Mouse (Mus musculus): ENCODE results near the gene Blvrb. TPM values are rescaled to one million over a fixed set of nuclear protein-coding genes. Genes with fewer than 3 reads are reported as not detected.

The Blvrb gene
- polyA plus RNA-seq, 1 experiment = 8.5 TPM

DNA sequence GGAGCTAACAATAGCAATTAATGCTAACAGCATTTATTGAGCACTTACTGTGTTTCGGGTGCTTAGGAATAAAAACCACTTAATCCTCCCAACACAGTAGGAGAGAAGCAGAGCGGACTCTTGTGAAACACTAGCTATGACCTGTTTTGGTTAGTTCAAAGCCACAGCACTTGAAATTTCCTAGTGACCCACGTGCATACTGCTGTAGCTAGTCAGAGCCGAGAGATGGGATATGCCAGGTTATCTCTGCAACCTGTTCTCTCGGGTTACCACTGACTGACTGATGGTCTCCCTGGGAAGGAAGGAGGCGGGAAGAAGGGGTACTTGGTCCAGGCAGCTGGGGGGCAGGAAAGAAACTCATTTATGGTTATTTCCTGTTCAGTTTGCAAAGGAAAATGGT is 12.7 kb downstream of the Blvrb start:
- Histone ChIP-seq H3K4me1 (ENCODE audit: control insufficient read depth, insufficient read depth, low read length) (peaks cover 2% of the 10 kb centered on the region), H3K27me3 (ENCODE audit: control insufficient read depth, insufficient read depth, low read length) (no peaks in the 10 kb centered on the region), H3K36me3 (ENCODE audit: control insufficient read depth, insufficient read depth, low read length) (no peaks in the 10 kb centered on the region), H3K27ac (ENCODE audit: control insufficient read depth, insufficient read depth, low read depth, low read length) (no peak overlapping the region), H3K4me3 (ENCODE audit: control insufficient read depth, low read depth, low read length) (no peak overlapping the region)
- TF ChIP-seq CTCF (IDR thresholded peaks at IDR 0.05; ENCODE audit: control insufficient read depth, insufficient read depth, insufficient replicate concordance, low read depth, low read length) (no peak), POLR2A (IDR thresholded peaks at IDR 0.05; ENCODE audit: control insufficient read depth, low read depth, low read length) (no peak)

DNA sequence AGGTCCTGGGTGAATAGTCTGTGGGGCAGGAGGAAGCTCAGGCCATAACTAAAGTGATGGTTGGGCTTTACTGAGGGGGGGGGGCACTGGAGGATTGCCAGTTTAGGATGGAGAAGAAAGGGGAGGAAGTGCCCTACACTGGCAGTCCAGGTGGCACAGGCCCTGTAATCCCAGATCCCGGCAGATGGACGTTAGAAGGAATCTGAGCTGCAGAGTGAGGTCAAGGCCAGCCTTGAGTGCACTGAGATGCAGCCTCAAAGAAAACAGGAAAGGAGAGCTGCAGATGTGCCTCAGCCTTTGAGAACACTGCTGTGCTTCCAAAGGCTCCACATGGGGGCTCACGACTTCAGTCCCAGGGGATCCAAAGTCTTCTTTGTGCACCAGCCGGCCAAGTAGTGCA is 19.9 kb downstream of the Blvrb start:
- Histone ChIP-seq H3K4me1 (ENCODE audit: control insufficient read depth, insufficient read depth, low read length) (no peaks in the 10 kb centered on the region; the same call in 1 of the 2 replicates), H3K4me3 (ENCODE audit: control insufficient read depth, low read depth, low read length) (no peak overlapping the region), H3K27ac (ENCODE audit: control insufficient read depth, insufficient read depth, low read depth, low read length) (no peak overlapping the region), H3K36me3 (ENCODE audit: control insufficient read depth, insufficient read depth, low read length) (no peaks in the 10 kb centered on the region), H3K27me3 (ENCODE audit: control insufficient read depth, insufficient read depth, low read length) (no peaks in the 10 kb centered on the region)
- TF ChIP-seq POLR2A (IDR thresholded peaks at IDR 0.05; ENCODE audit: control insufficient read depth, low read depth, low read length) (no peak), CTCF (IDR thresholded peaks at IDR 0.05; ENCODE audit: control insufficient read depth, insufficient read depth, insufficient replicate concordance, low read depth, low read length) (no peak)

DNA sequence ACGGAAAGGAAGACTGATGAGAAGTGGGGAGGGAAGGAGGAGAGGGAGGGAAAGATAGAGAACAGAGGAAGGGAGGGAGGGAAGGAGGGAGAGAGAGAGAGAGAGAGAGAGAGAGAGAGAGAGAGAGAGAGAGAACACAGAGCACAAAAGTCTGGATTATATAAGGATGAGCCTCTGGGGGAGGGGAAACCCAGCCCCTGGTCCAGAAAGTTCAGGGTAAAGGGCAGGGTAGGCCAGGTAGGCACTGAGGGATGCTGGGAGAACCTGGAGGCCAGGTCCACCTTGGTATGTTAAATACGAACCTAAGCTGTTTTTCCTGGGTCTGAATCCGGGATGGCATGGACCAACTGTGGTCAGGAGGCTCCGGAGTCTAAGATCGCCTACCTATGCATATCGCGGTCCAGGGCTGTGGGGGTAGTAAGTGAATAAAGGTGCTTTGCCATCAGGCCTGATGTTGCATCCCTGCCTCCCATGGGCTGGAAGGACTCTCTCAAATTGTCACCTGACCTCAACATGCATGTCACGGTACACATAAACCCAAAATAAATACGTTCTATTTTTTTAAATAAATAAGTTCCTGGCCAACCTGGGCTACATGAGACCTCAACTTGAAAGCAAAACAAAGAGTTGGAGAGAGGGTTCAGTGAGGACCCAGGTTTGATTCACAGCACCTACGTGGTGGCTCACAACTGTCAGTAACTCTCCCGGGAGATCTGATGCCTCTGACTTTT is 23.8 kb downstream of the Blvrb start:
- no peak overlapping the region for H3K27ac ChIP-seq (ENCODE audit: control insufficient read depth, insufficient read depth, low read depth, low read length)
- TF ChIP-seq CTCF (IDR thresholded peaks at IDR 0.05; ENCODE audit: control insufficient read depth, insufficient read depth, insufficient replicate concordance, low read depth, low read length) (no peak), POLR2A (IDR thresholded peaks at IDR 0.05; ENCODE audit: control insufficient read depth, low read depth, low read length) (no peak)
- H3K4me1 ChIP-seq (ENCODE audit: control insufficient read depth, insufficient read depth, low read length) = peaks cover 11% of the 10 kb centered on the region
- no peaks in the 10 kb centered on the region for H3K27me3 ChIP-seq (ENCODE audit: control insufficient read depth, insufficient read depth, low read length)
- no peak overlapping the region for H3K4me3 ChIP-seq (ENCODE audit: control insufficient read depth, low read depth, low read length)
- no peaks in the 10 kb centered on the region for H3K36me3 ChIP-seq (ENCODE audit: control insufficient read depth, insufficient read depth, low read length)

DNA sequence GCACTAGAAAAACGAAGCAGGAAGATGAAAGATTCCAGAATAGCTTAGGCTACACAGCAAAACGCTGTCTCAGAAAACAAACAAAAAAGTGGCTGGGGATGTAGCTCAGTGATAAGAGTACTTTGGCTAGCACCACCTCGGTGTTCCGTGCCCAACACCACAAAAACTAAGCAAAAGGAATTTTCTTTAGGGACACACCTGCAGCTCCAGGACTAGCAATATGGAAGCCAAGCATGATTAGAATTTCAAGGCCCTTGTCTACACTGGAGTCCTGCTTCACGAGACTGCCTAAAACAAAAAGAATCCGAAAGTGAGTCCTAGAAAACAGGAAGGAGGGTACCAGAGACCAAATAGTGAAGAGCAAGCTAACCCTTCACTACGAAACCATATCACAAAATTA is 24.8 kb downstream of the Blvrb start:
- Histone ChIP-seq H3K36me3 (ENCODE audit: control insufficient read depth, insufficient read depth, low read length) (no peaks in the 10 kb centered on the region), H3K27me3 (ENCODE audit: control insufficient read depth, insufficient read depth, low read length) (no peaks in the 10 kb centered on the region), H3K4me3 (ENCODE audit: control insufficient read depth, low read depth, low read length) (peak overlapping the region; percentile 17; the same call in 1 of the 2 replicates), H3K4me1 (ENCODE audit: control insufficient read depth, insufficient read depth, low read length) (peaks cover 11% of the 10 kb centered on the region), H3K27ac (ENCODE audit: control insufficient read depth, insufficient read depth, low read depth, low read length) (peak overlapping the region; percentile 66)
- TF ChIP-seq POLR2A (IDR thresholded peaks at IDR 0.05; ENCODE audit: control insufficient read depth, low read depth, low read length) (no peak), CTCF (IDR thresholded peaks at IDR 0.05; ENCODE audit: control insufficient read depth, insufficient read depth, insufficient replicate concordance, low read depth, low read length) (no peak)

DNA sequence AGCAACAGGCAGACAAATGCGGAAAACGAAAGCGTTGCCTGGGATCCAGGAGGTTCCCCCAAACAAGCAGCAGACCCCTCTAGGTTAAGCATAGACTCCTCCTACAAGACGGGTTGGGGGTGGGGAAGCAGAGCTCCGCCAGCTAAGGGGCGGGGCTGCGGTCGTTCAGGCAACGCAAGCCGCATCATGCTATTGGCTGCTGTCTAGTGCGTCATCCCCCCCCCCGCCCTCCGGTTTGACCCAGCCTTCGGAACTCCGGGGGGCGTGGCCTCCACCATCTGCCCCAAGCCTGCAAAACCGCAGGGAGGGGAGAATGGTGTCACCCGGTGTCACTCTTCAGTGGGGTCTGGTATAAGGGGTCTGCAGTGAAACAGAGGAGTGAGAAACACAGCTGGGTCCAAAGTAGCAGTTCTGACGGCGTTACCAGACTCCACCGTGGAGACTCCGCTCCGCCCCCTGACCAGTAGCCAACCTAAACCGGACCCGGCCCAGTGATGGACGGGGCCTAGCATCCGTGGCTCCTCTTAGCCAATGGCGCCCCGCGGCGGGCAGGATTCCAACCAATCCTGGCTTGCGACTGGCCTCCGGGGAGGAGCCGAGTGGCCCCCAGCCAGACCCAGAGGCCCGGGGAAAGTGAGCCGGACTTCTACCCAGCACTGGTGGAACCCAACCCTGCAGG is 25.5 kb downstream of the Blvrb start, which contains the start of gene Sertad3:
Gene Sertad3 (plus strand): TSS at position 613 of the 679 bp plus-strand sequence.
- Histone ChIP-seq H3K27ac (ENCODE audit: control insufficient read depth, insufficient read depth, low read depth, low read length) (peak within 1 kb of the TSS; percentile 90), H3K36me3 (ENCODE audit: control insufficient read depth, insufficient read depth, low read length) (no peaks in the 10 kb centered on the region), H3K4me3 (ENCODE audit: control insufficient read depth, low read depth, low read length) (peak within 1 kb of the TSS; percentile 87), H3K4me1 (ENCODE audit: control insufficient read depth, insufficient read depth, low read length) (peaks cover 11% of the 10 kb centered on the region), H3K27me3 (ENCODE audit: control insufficient read depth, insufficient read depth, low read length) (no peaks in the 10 kb centered on the region)
- TF ChIP-seq POLR2A (IDR thresholded peaks at IDR 0.05; ENCODE audit: control insufficient read depth, low read depth, low read length) = peak; percentile 58; the same call in 1 of the 2 replicates
- TF ChIP-seq CTCF (IDR thresholded peaks at IDR 0.05; ENCODE audit: control insufficient read depth, insufficient read depth, insufficient replicate concordance, low read depth, low read length) = no peak

DNA sequence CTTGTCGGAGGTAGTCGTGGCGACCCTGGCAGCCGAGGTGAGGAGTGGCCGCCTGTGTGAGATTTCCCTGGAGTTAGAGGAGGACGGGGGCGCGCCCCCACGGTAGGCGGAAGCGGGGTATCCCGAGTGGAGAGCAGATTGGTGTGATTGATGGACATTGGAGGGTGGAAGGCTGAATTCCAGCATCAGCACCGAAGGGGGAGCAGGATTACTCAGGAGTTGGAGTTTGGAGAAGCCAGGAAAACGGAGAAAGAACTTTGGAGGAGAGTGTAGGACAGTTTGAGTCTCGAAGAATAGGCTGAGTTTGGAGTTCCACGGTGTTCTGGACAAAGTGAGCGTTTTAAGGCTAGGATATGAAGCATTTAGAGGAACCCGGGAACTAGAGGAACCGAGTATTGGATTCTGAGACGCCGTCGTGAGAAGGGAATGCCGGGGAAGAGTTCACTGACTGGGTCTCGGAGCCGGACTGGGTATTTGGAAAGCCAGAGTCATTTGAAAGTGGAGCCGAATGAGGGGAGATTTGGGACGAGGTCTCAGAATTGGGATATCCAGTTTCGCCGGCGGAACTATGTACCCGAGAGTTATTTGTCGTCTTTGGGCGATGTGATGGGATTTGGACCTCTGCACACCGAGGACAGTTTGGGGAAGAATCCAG is 26.2 kb downstream of the Blvrb start:
- Histone ChIP-seq H3K27ac (ENCODE audit: control insufficient read depth, insufficient read depth, low read depth, low read length) (peak overlapping the region; percentile 90), H3K36me3 (ENCODE audit: control insufficient read depth, insufficient read depth, low read length) (no peaks in the 10 kb centered on the region), H3K27me3 (ENCODE audit: control insufficient read depth, insufficient read depth, low read length) (no peaks in the 10 kb centered on the region), H3K4me3 (ENCODE audit: control insufficient read depth, low read depth, low read length) (peak overlapping the region; percentile 87), H3K4me1 (ENCODE audit: control insufficient read depth, insufficient read depth, low read length) (peaks cover 11% of the 10 kb centered on the region)
- TF ChIP-seq CTCF (IDR thresholded peaks at IDR 0.05; ENCODE audit: control insufficient read depth, insufficient read depth, insufficient replicate concordance, low read depth, low read length) (no peak), POLR2A (IDR thresholded peaks at IDR 0.05; ENCODE audit: control insufficient read depth, low read depth, low read length) (no peak)

DNA sequence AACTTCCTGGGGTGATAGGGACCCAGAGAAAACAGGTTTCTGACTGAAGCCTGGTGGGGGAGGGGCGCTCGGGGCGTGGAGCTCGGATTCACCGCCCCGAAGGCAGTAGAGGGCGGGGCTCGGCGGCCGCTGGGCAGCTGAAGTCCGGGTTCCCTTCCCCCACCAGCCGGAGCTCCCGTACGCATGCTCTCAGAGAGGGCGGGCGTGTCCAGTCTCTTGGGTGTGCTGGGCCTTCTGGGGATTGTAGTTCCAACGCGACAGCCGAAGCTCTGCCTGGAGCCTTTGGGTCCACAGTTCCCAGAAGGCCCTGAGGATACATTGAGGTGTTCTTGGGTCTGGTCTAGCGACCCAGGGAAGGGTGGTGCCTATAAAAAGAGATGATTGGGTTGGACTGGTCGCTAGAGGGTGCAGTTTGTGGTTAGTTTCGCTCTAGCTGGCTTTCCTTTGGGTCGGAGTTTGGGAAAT is 26.7 kb downstream of the Blvrb start:
- Histone ChIP-seq H3K27me3 (ENCODE audit: control insufficient read depth, insufficient read depth, low read length) (no peaks in the 10 kb centered on the region), H3K36me3 (ENCODE audit: control insufficient read depth, insufficient read depth, low read length) (no peaks in the 10 kb centered on the region), H3K4me1 (ENCODE audit: control insufficient read depth, insufficient read depth, low read length) (peaks cover 11% of the 10 kb centered on the region), H3K4me3 (ENCODE audit: control insufficient read depth, low read depth, low read length) (peak overlapping the region; percentile 87), H3K27ac (ENCODE audit: control insufficient read depth, insufficient read depth, low read depth, low read length) (peak overlapping the region; percentile 90)
- no peak for TF ChIP-seq CTCF (IDR thresholded peaks at IDR 0.05; ENCODE audit: control insufficient read depth, insufficient read depth, insufficient replicate concordance, low read depth, low read length)
- TF ChIP-seq POLR2A (IDR thresholded peaks at IDR 0.05; ENCODE audit: control insufficient read depth, low read depth, low read length) = 0 out of 2 replicates have a peak, but pooled peaks have one; percentile 0
